Mouse (Mus musculus): ENCODE results near the gene Fhit. TPM values are rescaled to one million over a fixed set of nuclear protein-coding genes. Genes with fewer than 3 reads are reported as not detected.
A peak's percentile ranks its signal among the peaks of the same experiment; 100 is the strongest.

Gene Fhit
- polyA plus RNA-seq, 1 experiment from 2014 or later, result 6.7 TPM

DNA sequence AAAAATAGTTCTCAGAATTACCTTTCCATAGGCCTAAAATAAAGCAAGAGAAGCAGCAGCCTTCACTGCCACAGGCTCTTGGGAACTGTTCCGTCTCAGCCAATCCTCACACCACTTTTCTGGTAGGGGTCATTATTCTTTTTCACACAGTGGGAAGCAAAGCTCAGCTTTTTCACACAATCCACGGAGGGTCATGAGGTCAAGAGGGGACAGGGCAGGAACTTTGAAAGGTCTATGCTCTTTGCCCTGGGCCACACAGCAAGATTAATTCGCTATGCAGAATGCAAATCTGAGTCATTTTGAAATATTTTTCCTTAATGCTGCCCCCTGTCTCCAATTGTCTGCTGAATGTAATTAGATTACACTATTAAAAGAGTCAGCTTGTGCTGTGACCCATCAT is 1126.2 kb downstream of the Fhit start:
- peaks cover 5% of the 10 kb centered on the region; the same call in 1 of the 2 replicates for H3K4me1 ChIP-seq
- H3K27me3 ChIP-seq, result peaks cover 11% of the 10 kb centered on the region
- H3K4me3 ChIP-seq, result no peak overlapping the region
- no peak overlapping the region for H3K9ac ChIP-seq (replicated peaks)
- H3K27ac ChIP-seq (replicated peaks), result no peak overlapping the region
- no peak overlapping the region for H3K4me2 ChIP-seq (replicated peaks)
- no peak for ATAC-seq (ENCODE audit: low FRiP score, low read depth)
- no peaks in the 10 kb centered on the region for H3K36me3 ChIP-seq
- H3K9me3 ChIP-seq, result no peaks in the 10 kb centered on the region
- 8% methylated on average over 3 of the region's 3 CpGs for WGBS

GRCm38 (mm10) chr14:10035270-10035669 is 1126.6 kb downstream of the Fhit start:
- peaks cover 5% of the 10 kb centered on the region; the same call in 1 of the 2 replicates for H3K4me1 ChIP-seq
- WGBS, result 13% methylated on average over 2 of the region's 2 CpGs
- H3K27me3 ChIP-seq, result peaks cover 11% of the 10 kb centered on the region
- H3K4me3 ChIP-seq, result no peak overlapping the region
- H3K4me2 ChIP-seq (replicated peaks), result no peak overlapping the region
- ATAC-seq (ENCODE audit: low FRiP score, low read depth), result no peak
- H3K27ac ChIP-seq (replicated peaks), result no peak overlapping the region
- H3K9ac ChIP-seq (replicated peaks), result no peak overlapping the region
- H3K9me3 ChIP-seq, result no peaks in the 10 kb centered on the region
- no peaks in the 10 kb centered on the region for H3K36me3 ChIP-seq

- Histone ChIP-seq H3K9ac (replicated peaks) (no peak overlapping the region), H3K27me3 (no peaks in the 10 kb centered on the region), H3K4me1 (peaks cover 11% of the 10 kb centered on the region), H3K4me3 (no peak overlapping the region), H3K27ac (replicated peaks) (no peak overlapping the region), H3K4me2 (replicated peaks) (no peak overlapping the region), H3K9me3 (no peaks in the 10 kb centered on the region), H3K36me3 (no peaks in the 10 kb centered on the region)
- 62% methylated on average over 2 of the region's 2 CpGs for whole genome bisulfite sequencing
- ATAC-seq (ENCODE audit: low FRiP score, low read depth), result peak; percentile 35; the same call in 1 of the 2 replicates
Measured at GRCm38 (mm10) chr14:10023382-10023781, 1138.5 kb downstream of the Fhit start.

GRCm38 (mm10) chr14:10022304-10022703 is 1139.5 kb downstream of the Fhit start:
- no peak overlapping the region for H3K4me3 ChIP-seq
- H3K9me3 ChIP-seq, result no peaks in the 10 kb centered on the region
- H3K27me3 ChIP-seq, result no peaks in the 10 kb centered on the region
- H3K36me3 ChIP-seq, result no peaks in the 10 kb centered on the region
- peaks cover 11% of the 10 kb centered on the region for H3K4me1 ChIP-seq
- 0 out of 2 replicates have a peak overlapping the region, but pooled peaks have one; percentile 20 for H3K27ac ChIP-seq (replicated peaks)
- no peak overlapping the region for H3K4me2 ChIP-seq (replicated peaks)
- WGBS, result 24% methylated on average over 2 of the region's 2 CpGs
- no peak overlapping the region for H3K9ac ChIP-seq (replicated peaks)
- ATAC-seq (ENCODE audit: low FRiP score, low read depth), result peak; percentile 77

DNA sequence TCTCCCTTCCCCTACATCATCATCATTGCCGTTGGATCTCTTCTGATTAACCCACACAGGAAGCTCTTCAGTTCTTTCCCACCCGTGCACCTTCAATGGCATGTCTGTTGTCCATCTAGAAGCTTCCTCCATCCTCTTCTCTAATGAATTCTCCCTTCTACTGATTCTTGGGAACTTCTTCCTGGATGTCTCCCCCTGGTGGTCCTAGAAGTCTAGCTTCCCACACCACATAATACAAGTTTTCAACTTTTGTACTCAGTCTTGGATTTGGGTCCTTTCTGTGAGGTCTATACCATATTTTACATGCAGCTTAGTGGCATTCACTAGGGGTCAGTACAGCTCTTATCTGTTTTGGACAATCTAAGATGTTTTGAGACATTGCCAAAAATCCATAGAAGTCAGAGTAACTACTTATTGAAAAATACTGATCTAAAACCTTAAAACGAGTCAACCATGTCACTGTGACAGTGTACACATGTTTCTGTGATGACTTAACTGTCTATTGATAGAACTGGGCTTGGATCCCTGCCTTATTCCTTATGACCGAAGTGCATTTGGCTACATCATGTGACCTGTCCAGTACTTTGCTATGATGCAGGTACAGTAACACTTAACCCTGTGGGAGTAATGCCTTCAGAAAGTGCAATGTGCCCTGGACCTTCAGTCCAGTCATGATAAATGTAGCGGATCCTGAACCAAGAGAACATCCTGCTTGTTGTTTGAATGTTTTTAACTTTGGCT is 1141.3 kb downstream of the Fhit start:
- no peak for ATAC-seq (ENCODE audit: low FRiP score, low read depth)
- 86% methylated on average over 5 of the region's 5 CpGs for WGBS

GRCm38 (mm10) chr14:10013817-10014266 is 1148.0 kb downstream of the Fhit start:
- H3K9me3 ChIP-seq, result no peaks in the 10 kb centered on the region
- ATAC-seq (ENCODE audit: low FRiP score, low read depth), result no peak
- H3K4me1 ChIP-seq, result no peaks in the 10 kb centered on the region
- whole genome bisulfite sequencing, result 91% methylated on average over 1 of the region's 1 CpGs
- no peaks in the 10 kb centered on the region for H3K36me3 ChIP-seq
- H3K27ac ChIP-seq (replicated peaks), result no peak overlapping the region
- no peak overlapping the region for H3K4me3 ChIP-seq
- H3K4me2 ChIP-seq (replicated peaks), result no peak overlapping the region
- H3K27me3 ChIP-seq, result no peaks in the 10 kb centered on the region
- H3K9ac ChIP-seq (replicated peaks), result no peak overlapping the region

More for the DNA sequence above, 1141.3 kb downstream of the Fhit start:
- Histone ChIP-seq H3K4me2 (replicated peaks) (no peak overlapping the region), H3K9ac (replicated peaks) (no peak overlapping the region), H3K4me3 (no peak overlapping the region), H3K4me1 (peaks cover 11% of the 10 kb centered on the region), H3K27ac (replicated peaks) (no peak overlapping the region), H3K27me3 (no peaks in the 10 kb centered on the region), H3K9me3 (no peaks in the 10 kb centered on the region), H3K36me3 (no peaks in the 10 kb centered on the region)

DNA sequence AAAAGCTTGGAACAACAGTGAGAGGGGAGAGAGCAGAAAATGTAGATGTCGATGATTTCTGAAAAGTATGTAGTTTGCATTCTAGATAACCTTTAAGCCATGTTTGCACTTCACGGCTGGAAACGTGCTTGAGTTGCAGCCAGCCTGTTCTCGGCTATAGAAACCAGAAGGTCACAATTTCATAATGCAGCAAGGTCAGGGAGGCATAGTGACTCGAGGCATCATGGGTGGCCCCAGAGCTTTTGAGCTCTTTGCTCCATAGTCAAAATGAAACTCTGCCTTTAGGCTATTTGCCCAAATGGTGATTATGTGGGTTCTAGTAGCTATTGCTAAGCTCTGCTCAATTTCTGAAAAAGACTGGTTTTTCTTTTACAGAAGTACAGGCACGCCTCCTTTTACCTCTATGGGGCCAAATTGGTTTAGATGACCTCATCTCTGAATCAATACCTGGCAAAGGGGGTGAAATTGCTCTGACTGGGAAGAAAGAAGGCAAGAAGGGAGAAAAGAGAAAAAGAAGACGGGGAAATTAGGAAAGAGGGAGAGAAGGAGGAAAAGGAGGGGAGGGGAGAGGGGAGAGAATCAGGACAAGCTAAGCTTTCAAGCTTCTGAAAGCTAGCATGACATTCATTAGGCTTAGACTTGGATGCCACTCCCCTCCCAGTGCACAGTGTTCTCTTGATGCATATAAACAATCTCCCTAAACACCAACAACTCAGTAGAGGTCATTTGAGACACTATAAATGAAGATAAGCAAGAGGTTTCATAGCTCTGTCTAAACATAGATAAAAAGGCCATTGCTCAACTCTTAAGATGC is 1148.6 kb downstream of the Fhit start:
- Histone ChIP-seq H3K27me3 (no peaks in the 10 kb centered on the region), H3K4me2 (replicated peaks) (no peak overlapping the region), H3K4me3 (no peak overlapping the region), H3K36me3 (no peaks in the 10 kb centered on the region), H3K4me1 (no peaks in the 10 kb centered on the region), H3K27ac (replicated peaks) (no peak overlapping the region), H3K9ac (replicated peaks) (no peak overlapping the region), H3K9me3 (no peaks in the 10 kb centered on the region)
- 50% methylated on average over 7 of the region's 7 CpGs for WGBS
- ATAC-seq (ENCODE audit: low FRiP score, low read depth), result no peak

DNA sequence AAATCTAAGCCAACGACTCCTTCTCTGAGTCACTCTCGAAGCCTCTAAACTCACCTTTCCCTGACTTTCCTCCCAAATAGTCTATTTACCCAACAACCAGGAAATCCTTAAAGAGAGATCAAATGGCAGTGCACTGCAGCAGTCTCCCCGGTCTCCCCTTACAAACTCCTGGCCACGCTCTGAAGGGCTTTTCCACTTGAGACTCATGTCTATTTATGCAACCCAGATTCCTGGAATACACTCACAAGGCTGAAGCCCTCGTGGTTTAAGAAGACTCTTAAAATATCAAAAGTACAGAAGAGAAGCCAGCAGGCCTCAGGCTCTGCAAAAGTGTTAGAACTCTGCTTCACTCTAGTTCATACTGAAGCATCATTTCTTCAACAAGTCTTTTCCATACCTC is 1155.6 kb downstream of the Fhit start:
- ATAC-seq (ENCODE audit: low FRiP score, low read depth), result no peak
- WGBS, result 77% methylated on average over 5 of the region's 5 CpGs
- H3K36me3 ChIP-seq, result no peaks in the 10 kb centered on the region

DNA sequence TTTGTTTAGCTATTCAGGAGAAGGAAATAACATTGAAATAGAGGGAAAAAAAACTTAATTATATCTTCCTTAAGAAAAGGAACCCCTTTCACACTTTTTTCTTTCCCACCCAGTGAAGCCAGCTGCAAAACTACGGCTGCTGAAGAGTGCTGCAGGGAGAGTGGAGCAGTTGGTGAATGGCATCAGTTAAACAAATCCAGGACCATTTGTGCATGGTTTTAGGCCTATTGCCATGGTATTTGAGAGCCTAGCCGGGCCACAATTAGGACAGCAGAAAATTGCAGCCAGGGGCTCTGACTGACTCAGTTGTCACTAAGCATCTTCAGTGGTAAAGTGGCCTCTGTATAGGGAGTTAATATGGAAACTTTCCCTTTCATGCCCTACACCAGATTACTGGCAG is 1158.0 kb downstream of the Fhit start:
- whole genome bisulfite sequencing, result 34% methylated on average over 2 of the region's 2 CpGs
- 0 out of 2 replicates have a peak, but pooled peaks have one; percentile 9 for ATAC-seq (ENCODE audit: low FRiP score, low read depth)

More for the DNA sequence above, 1155.6 kb downstream of the Fhit start:
- Histone ChIP-seq H3K27me3 (no peaks in the 10 kb centered on the region), H3K9ac (replicated peaks) (no peak overlapping the region), H3K27ac (replicated peaks) (no peak overlapping the region), H3K4me1 (no peaks in the 10 kb centered on the region), H3K4me2 (replicated peaks) (no peak overlapping the region), H3K9me3 (no peaks in the 10 kb centered on the region), H3K4me3 (no peak overlapping the region)

GRCm38 (mm10) chr14:9990677-9991076 is 1171.2 kb downstream of the Fhit start:
- Histone ChIP-seq H3K4me2 (replicated peaks) (no peak overlapping the region), H3K4me1 (no peaks in the 10 kb centered on the region), H3K27ac (replicated peaks) (no peak overlapping the region), H3K9ac (replicated peaks) (no peak overlapping the region), H3K4me3 (no peak overlapping the region), H3K36me3 (no peaks in the 10 kb centered on the region), H3K9me3 (no peaks in the 10 kb centered on the region), H3K27me3 (no peaks in the 10 kb centered on the region)
- ATAC-seq (ENCODE audit: low FRiP score, low read depth), result no peak
- 94% methylated on average over 1 of the region's 1 CpGs for WGBS

More for the DNA sequence above, 1158.0 kb downstream of the Fhit start:
- Histone ChIP-seq H3K4me3 (no peak overlapping the region), H3K36me3 (no peaks in the 10 kb centered on the region), H3K27me3 (no peaks in the 10 kb centered on the region), H3K9ac (replicated peaks) (no peak overlapping the region), H3K9me3 (no peaks in the 10 kb centered on the region), H3K27ac (replicated peaks) (no peak overlapping the region), H3K4me2 (replicated peaks) (no peak overlapping the region), H3K4me1 (no peaks in the 10 kb centered on the region)

- H3K9me3 ChIP-seq, result no peaks in the 10 kb centered on the region
- ATAC-seq (ENCODE audit: low FRiP score, low read depth), result no peak
- no peak overlapping the region for H3K9ac ChIP-seq (replicated peaks)
- H3K4me2 ChIP-seq (replicated peaks), result no peak overlapping the region
- no peaks in the 10 kb centered on the region for H3K4me1 ChIP-seq
- peaks cover 6% of the 10 kb centered on the region for H3K27me3 ChIP-seq
- no peak overlapping the region for H3K27ac ChIP-seq (replicated peaks)
- WGBS, result 64% methylated on average over 3 of the region's 3 CpGs
- no peaks in the 10 kb centered on the region for H3K36me3 ChIP-seq
- no peak overlapping the region for H3K4me3 ChIP-seq
Measured at GRCm38 (mm10) chr14:9976934-9977510, 1184.8 kb downstream of the Fhit start.

- Histone ChIP-seq H3K27me3 (peaks cover 6% of the 10 kb centered on the region), H3K36me3 (no peaks in the 10 kb centered on the region), H3K4me2 (replicated peaks) (no peak overlapping the region), H3K27ac (replicated peaks) (no peak overlapping the region), H3K4me1 (no peaks in the 10 kb centered on the region), H3K9me3 (no peaks in the 10 kb centered on the region), H3K9ac (replicated peaks) (no peak overlapping the region), H3K4me3 (no peak overlapping the region)
- WGBS, result 37% methylated on average over 3 of the region's 3 CpGs
- peak; percentile 76 for ATAC-seq (ENCODE audit: low FRiP score, low read depth)
Measured at GRCm38 (mm10) chr14:9974402-9974801, 1187.4 kb downstream of the Fhit start.
